Mouse (Mus musculus): ENCODE data around the gene Kank4. TPM values are rescaled to one million over a fixed set of nuclear protein-coding genes. Genes with fewer than 3 reads are reported as not detected.
"Not testable (repeated sequence)": the region's sequence is repeated elsewhere in the genome, so short reads cannot be mapped to it uniquely, and the experiment has no call there.

Gene Kank4
- polyA plus RNA-seq, 1 experiment = not detected

- TF ChIP-seq TAL1 (IDR thresholded peaks at IDR 0.05; ENCODE audit: low read length) = no peak
- no peak for TF ChIP-seq GATA1 (IDR thresholded peaks at IDR 0.05; ENCODE audit: low read length)
- no peak overlapping the region for H3K4me3 ChIP-seq (replicated peaks)
- H3K27me3 ChIP-seq (ENCODE audit: control insufficient read depth) = peaks cover 32% of the 10 kb centered on the region
- no peaks in the 10 kb centered on the region for H3K4me1 ChIP-seq (ENCODE audit: control insufficient read depth)
- no peaks in the 10 kb centered on the region for H3K9me3 ChIP-seq (ENCODE audit: control insufficient read depth, low read length)
- no peaks in the 10 kb centered on the region for H3K36me3 ChIP-seq (ENCODE audit: control insufficient read depth)
Observed at GRCm38 (mm10) chr4:98727959-98728347, 89.4 kb downstream of the Kank4 start.

DNA sequence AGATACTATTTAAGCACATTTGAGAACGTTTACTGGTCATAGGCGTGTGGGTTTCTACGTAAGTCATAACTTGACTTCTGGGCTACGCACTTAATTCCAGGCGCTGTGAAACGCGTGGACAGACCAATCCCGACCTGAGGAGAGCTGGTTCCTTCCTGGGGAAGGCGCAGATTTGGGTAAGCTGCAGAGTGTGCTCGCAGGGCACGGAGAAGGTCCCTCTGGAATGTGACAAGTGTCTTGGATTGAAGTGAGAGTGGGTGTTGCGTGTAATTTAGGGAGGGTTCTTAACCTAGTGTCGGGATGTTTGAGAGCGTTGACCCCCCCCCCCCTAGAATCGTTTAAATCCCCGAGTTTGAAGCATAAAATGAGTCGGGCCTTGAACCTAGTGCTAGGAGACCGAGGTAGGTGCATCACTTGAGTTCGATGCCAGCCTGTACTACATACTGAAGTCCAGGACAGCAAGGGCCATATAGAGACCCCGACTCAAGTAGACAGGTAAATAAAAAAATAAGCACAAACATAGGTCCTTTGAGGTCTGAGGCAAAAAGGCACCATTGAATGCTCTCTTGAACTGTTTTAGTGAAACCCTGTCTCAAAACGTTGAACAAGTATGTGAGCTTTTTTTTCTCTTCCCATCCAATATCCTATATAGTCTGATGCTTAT, 89.9 kb downstream of the Kank4 start:
- H3K27me3 ChIP-seq (ENCODE audit: control insufficient read depth) = peaks cover 32% of the 10 kb centered on the region
- no peak overlapping the region for H3K4me3 ChIP-seq (replicated peaks)
- TF ChIP-seq TAL1 (IDR thresholded peaks at IDR 0.05; ENCODE audit: low read length) = no peak
- no peak for TF ChIP-seq GATA1 (IDR thresholded peaks at IDR 0.05; ENCODE audit: low read length)

GRCm38 (mm10) chr4:98726590-98727237, 90.6 kb downstream of the Kank4 start, which contains the start of gene L1td1:
L1td1 (plus strand) TSS chr4:98726734.
- Histone ChIP-seq H3K4me3 (replicated peaks) (no peak within 1 kb of the TSS), H3K27me3 (ENCODE audit: control insufficient read depth) (peaks cover 32% of the 10 kb centered on the region), H3K36me3 (ENCODE audit: control insufficient read depth) (no peaks in the 10 kb centered on the region), H3K9me3 (ENCODE audit: control insufficient read depth, low read length) (no peaks in the 10 kb centered on the region), H3K4me1 (ENCODE audit: control insufficient read depth) (no peaks in the 10 kb centered on the region)
- TF ChIP-seq GATA1 (IDR thresholded peaks at IDR 0.05; ENCODE audit: low read length) (no peak), TAL1 (IDR thresholded peaks at IDR 0.05; ENCODE audit: low read length) (no peak)

More for the DNA sequence above, 89.9 kb downstream of the Kank4 start:
- Histone ChIP-seq H3K4me1 (ENCODE audit: control insufficient read depth) (no peaks in the 10 kb centered on the region), H3K36me3 (ENCODE audit: control insufficient read depth) (no peaks in the 10 kb centered on the region), H3K9me3 (ENCODE audit: control insufficient read depth, low read length) (no peaks in the 10 kb centered on the region)

DNA sequence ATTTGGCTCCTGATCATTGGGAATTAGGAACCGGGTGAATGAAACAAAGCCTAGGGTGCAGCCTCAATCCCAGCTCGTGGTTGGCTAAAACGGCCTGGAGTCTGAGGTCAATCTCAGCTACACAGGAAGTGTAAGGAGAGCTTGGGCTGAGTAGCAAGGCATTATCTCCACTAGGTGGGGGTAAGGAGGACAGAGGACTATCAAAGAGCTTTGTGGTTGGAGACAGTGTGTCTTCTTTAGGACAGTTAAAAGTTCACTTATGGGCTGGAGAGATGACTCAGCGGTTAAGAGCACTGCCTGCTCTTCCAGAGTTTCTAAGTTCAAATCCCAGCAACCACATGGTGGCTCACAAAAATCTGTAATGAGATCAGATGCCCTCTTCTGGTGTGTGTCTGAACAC, 91.9 kb downstream of the Kank4 start:
- Histone ChIP-seq H3K27me3 (ENCODE audit: control insufficient read depth) (peaks cover 32% of the 10 kb centered on the region), H3K9me3 (ENCODE audit: control insufficient read depth, low read length) (no peaks in the 10 kb centered on the region), H3K36me3 (ENCODE audit: control insufficient read depth) (no peaks in the 10 kb centered on the region), H3K4me1 (ENCODE audit: control insufficient read depth) (no peaks in the 10 kb centered on the region), H3K4me3 (replicated peaks) (no peak overlapping the region)
- TF ChIP-seq TAL1 (IDR thresholded peaks at IDR 0.05; ENCODE audit: low read length) = no peak

DNA sequence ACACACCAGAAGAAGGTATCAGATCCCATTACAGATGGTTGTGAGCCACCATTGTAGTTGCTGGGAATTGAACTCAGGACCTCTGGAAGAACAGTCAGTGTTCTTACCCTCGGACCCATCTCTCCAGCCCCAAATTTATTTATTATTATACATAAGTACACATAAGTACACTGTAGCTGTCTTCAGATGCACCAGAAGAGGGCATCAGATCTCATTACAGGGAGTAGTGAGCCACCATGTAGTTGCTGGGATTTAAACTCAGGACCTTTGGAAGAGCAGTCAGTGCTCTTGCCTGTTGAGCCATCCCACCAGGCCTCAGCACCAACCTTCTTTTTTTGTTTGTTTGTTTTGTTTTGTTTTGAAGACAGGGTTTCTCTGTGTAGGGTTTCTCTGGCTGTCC, 92.7 kb downstream of the Kank4 start:
- H3K9me3 ChIP-seq (ENCODE audit: control insufficient read depth, low read length); H3K36me3 ChIP-seq (ENCODE audit: control insufficient read depth); H3K4me1 ChIP-seq (ENCODE audit: control insufficient read depth); H3K4me3 ChIP-seq (replicated peaks): not testable (repeated sequence)
- H3K27me3 ChIP-seq (ENCODE audit: control insufficient read depth) = peaks cover 32% of the 10 kb centered on the region

DNA sequence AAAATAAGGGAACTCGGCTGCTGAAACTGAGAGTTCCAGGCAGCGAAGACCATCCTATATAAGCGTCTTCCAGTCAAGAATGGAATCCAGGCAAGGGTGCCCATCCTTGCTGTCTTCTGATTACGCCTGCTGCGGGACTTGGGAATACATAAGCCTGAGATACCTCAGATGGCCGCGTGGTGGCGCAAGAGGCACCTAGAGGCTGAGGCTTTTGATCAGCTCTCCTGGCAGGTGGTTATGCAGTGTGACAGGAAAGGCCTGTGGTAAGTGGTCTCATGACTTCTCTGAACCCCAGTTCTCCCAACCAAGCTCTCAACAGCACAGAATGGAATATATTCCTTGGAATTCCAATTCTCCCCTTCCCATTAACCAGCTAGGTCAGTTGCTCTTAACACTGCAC, 94.9 kb downstream of the Kank4 start:
- Histone ChIP-seq H3K9me3 (ENCODE audit: control insufficient read depth, low read length) (no peaks in the 10 kb centered on the region), H3K36me3 (ENCODE audit: control insufficient read depth) (no peaks in the 10 kb centered on the region), H3K27me3 (ENCODE audit: control insufficient read depth) (peaks cover 15% of the 10 kb centered on the region), H3K4me1 (ENCODE audit: control insufficient read depth) (no peaks in the 10 kb centered on the region), H3K4me3 (replicated peaks) (no peak overlapping the region)
- no peak for TF ChIP-seq TAL1 (IDR thresholded peaks at IDR 0.05; ENCODE audit: low read length)
- no peak for TF ChIP-seq GATA1 (IDR thresholded peaks at IDR 0.05; ENCODE audit: low read length)

GRCm38 (mm10) chr4:98718547-98718917, 98.8 kb downstream of the Kank4 start:
- TF ChIP-seq TAL1 (IDR thresholded peaks at IDR 0.05; ENCODE audit: low read length) (no peak), GATA1 (IDR thresholded peaks at IDR 0.05; ENCODE audit: low read length) (no peak)
- Histone ChIP-seq H3K27me3 (ENCODE audit: control insufficient read depth) (no peaks in the 10 kb centered on the region), H3K4me3 (replicated peaks) (no peak overlapping the region), H3K9me3 (ENCODE audit: control insufficient read depth, low read length) (no peaks in the 10 kb centered on the region), H3K4me1 (ENCODE audit: control insufficient read depth) (no peaks in the 10 kb centered on the region), H3K36me3 (ENCODE audit: control insufficient read depth) (no peaks in the 10 kb centered on the region)

DNA sequence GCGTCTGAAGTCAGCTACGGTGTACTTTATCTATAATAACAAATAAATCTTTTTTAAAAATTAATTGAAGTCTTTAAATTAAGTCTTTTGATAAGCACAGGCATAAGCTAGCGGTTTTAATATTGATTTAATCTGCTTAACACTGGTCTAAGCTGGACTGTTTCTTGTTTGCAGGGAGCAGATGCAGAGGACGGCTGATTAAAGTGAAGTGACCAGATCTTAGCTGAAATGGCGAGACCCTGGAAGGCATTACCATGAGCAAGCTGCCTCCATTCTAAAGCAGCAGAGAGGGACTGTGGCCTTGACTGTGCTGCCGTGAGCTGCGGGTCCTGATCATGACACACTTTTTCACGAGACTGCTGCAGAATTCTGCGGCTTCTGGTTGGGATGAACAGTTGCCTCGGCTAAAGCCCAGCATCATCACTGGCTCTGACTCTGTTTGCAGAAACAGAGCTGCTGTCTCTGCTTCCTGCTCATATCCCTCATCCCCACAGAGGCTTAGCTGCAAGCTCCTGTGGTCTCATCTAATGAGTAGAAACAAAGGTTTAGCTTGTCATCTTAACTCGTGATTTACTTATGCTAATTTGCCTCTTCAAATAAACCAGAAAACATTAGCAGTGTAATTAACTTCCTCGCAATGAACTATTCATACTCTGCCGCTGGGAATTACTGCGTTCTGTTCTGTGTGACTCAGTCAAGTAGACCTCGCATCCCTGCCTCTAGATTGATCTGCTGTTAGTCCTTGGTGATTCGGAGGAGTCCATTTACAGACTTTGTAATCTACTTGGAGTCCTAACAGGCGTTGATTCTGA, 99.4 kb downstream of the Kank4 start:
- Histone ChIP-seq H3K4me3 (replicated peaks) (no peak overlapping the region), H3K4me1 (ENCODE audit: control insufficient read depth) (no peaks in the 10 kb centered on the region), H3K36me3 (ENCODE audit: control insufficient read depth) (no peaks in the 10 kb centered on the region), H3K27me3 (ENCODE audit: control insufficient read depth) (no peaks in the 10 kb centered on the region), H3K9me3 (ENCODE audit: control insufficient read depth, low read length) (no peaks in the 10 kb centered on the region)
- TF ChIP-seq GATA1 (IDR thresholded peaks at IDR 0.05; ENCODE audit: low read length) = no peak
- no peak for TF ChIP-seq TAL1 (IDR thresholded peaks at IDR 0.05; ENCODE audit: low read length)

- Histone ChIP-seq H3K4me1 (ENCODE audit: control insufficient read depth) (no peaks in the 10 kb centered on the region), H3K9me3 (ENCODE audit: control insufficient read depth, low read length) (no peaks in the 10 kb centered on the region; the same call in 1 of the 2 replicates), H3K36me3 (ENCODE audit: control insufficient read depth) (no peaks in the 10 kb centered on the region), H3K4me3 (replicated peaks) (no peak overlapping the region), H3K27me3 (ENCODE audit: control insufficient read depth) (no peaks in the 10 kb centered on the region)
- no peak for TF ChIP-seq GATA1 (IDR thresholded peaks at IDR 0.05; ENCODE audit: low read length)
- no peak for TF ChIP-seq TAL1 (IDR thresholded peaks at IDR 0.05; ENCODE audit: low read length)
Observed at GRCm38 (mm10) chr4:98710891-98711290, 106.4 kb downstream of the Kank4 start.

Other genes with a start within 250 kb of the Kank4 start
- not detected in 2 replicates for gene L1td1, start 90.8 kb downstream of the Kank4 start, polyA plus RNA-seq (2012)
- not detected in 2 replicates for gene I0C0044D17Rik, start 6.3 kb upstream of the Kank4 start, polyA plus RNA-seq (2012)
- 23.8 and 34.9 TPM in 2 replicates for gene Usp1, start 106.3 kb upstream of the Kank4 start, polyA plus RNA-seq (2012)
- gene Angptl3, start 213.4 kb upstream of the Kank4 start, polyA plus RNA-seq (2012) = 0.08 TPM in 1 of 2 replicates, not detected in the other

Measured in erythroblast, embryonic 14.5 days (primary cell).